Mouse (Mus musculus): ENCODE results near the gene Mrps15. TPM values are rescaled to one million over a fixed set of nuclear protein-coding genes. Genes with fewer than 3 reads are reported as not detected.

The Mrps15 gene
- 131 and 136 TPM in 2 replicates for polyA plus RNA-seq (2015; fragmentation: Nextera tagmentation; extraction: Ambion mirVana)

GRCm38 (mm10) chr4:126046851-126047585, at the start of gene Mrps15:
TSS of gene Mrps15 (plus strand) at chr4:126046925.
- Histone ChIP-seq H3K9ac (peak within 1 kb of the TSS; percentile 89), H3K4me3 (peak within 1 kb of the TSS; percentile 93), H3K4me2 (peak within 1 kb of the TSS; percentile 91), H3K9me3 (no peaks in the 10 kb centered on the region), H3K4me1 (replicated peaks) (peaks cover 15% of the 10 kb centered on the region), H3K27ac (peak within 1 kb of the TSS; percentile 89), H3K27me3 (no peaks in the 10 kb centered on the region), H3K36me3 (peaks cover 29% of the 10 kb centered on the region)
- ATAC-seq (ENCODE audit: low FRiP score), result peak; percentile 95
- WGBS, result under 1% methylated on average over 56 of the region's 56 CpGs

DNA sequence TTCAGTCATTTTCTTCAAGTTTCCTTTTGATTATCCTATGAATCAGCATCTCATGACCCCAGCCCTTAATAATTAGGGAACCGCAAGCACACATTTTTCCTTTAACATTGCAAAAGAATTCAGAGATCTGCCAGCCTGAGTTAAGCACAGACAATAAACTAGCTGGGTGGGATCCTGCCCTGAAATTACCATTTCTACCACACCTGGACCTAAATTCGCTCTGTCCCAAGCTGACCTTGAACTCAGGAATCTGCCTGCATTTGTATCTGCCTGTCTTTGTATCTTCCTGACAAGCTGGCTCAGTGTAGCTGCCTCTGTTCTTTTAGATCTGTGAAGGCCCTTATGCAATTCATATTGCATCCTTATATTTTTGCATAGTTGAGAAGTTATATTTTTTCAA, 48.9 kb upstream of the Mrps15 start:
- 91% methylated on average over 2 of the region's 2 CpGs for WGBS
- no peak for ATAC-seq (ENCODE audit: low FRiP score)
- no peak overlapping the region for H3K27ac ChIP-seq

GRCm38 (mm10) chr4:126001311-126002199, 45.2 kb upstream of the Mrps15 start:
- Histone ChIP-seq H3K4me2 (no peak overlapping the region), H3K9me3 (peaks cover 14% of the 10 kb centered on the region), H3K4me1 (replicated peaks) (no peaks in the 10 kb centered on the region), H3K27me3 (no peaks in the 10 kb centered on the region), H3K27ac (no peak overlapping the region), H3K4me3 (no peak overlapping the region), H3K36me3 (no peaks in the 10 kb centered on the region), H3K9ac (no peak overlapping the region)
- ATAC-seq (ENCODE audit: low FRiP score), result no peak
- WGBS, result 91% methylated on average over 12 of the region's 12 CpGs

More for the DNA sequence above, 48.9 kb upstream of the Mrps15 start:
- Histone ChIP-seq H3K27me3 (peaks cover 5% of the 10 kb centered on the region; the same call in 1 of the 2 replicates), H3K36me3 (no peaks in the 10 kb centered on the region), H3K4me1 (replicated peaks) (no peaks in the 10 kb centered on the region), H3K4me2 (no peak overlapping the region), H3K9me3 (peaks cover 16% of the 10 kb centered on the region), H3K9ac (no peak overlapping the region), H3K4me3 (no peak overlapping the region)

GRCm38 (mm10) chr4:126017676-126018332, 28.9 kb upstream of the Mrps15 start:
- Histone ChIP-seq H3K4me3 (no peak overlapping the region), H3K36me3 (no peaks in the 10 kb centered on the region), H3K9me3 (no peaks in the 10 kb centered on the region), H3K9ac (no peak overlapping the region), H3K4me2 (no peak overlapping the region), H3K27me3 (no peaks in the 10 kb centered on the region), H3K27ac (no peak overlapping the region), H3K4me1 (replicated peaks) (no peaks in the 10 kb centered on the region)
- 86% methylated on average over 7 of the region's 7 CpGs for WGBS
- ATAC-seq (ENCODE audit: low FRiP score), result no peak

DNA sequence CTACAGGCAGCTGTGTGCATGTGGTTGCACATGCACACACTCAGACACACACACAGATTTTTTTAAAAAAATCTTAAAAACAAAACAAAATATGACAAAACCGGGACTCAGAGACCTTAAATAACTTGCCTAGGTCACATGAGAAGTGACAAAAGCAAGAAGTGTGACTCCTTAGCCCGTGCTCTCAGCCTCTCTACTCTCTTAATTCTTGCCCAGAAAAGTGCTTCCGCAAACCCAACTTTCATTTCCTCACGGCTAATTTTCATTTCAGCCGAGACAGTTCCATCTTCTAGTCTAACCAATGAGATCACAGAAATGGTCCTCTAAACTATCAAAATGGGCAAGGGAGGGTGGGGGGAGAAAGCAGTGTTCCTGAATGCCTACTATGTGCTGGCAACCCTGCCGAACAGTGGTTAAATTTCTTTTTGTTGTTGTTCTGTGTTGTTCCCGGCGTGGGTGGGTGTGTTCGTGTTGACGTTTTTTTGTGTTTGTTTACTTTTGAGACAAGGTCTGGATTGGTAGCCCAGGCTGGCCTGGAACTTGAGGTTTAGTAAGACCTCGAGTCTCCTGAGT, 27.7 kb upstream of the Mrps15 start:
- Histone ChIP-seq H3K27me3 (no peaks in the 10 kb centered on the region), H3K4me2 (no peak overlapping the region), H3K36me3 (no peaks in the 10 kb centered on the region), H3K27ac (no peak overlapping the region), H3K9ac (no peak overlapping the region), H3K4me1 (replicated peaks) (no peaks in the 10 kb centered on the region), H3K4me3 (no peak overlapping the region), H3K9me3 (no peaks in the 10 kb centered on the region)
- 85% methylated on average over 11 of the region's 11 CpGs for WGBS
- ATAC-seq (ENCODE audit: low FRiP score), result no peak

GRCm38 (mm10) chr4:126024303-126024900, 22.3 kb upstream of the Mrps15 start, which contains the start of gene Csf3r:
TSS of gene Csf3r (plus strand) at chr4:126024550.
- no peak for ATAC-seq (ENCODE audit: low FRiP score)
- Histone ChIP-seq H3K27ac (no peak within 1 kb of the TSS), H3K4me1 (replicated peaks) (no peaks in the 10 kb centered on the region), H3K4me3 (no peak within 1 kb of the TSS), H3K9ac (no peak within 1 kb of the TSS), H3K4me2 (no peak within 1 kb of the TSS), H3K27me3 (no peaks in the 10 kb centered on the region), H3K36me3 (no peaks in the 10 kb centered on the region), H3K9me3 (no peaks in the 10 kb centered on the region)
- WGBS, result 62% methylated on average over 16 of the region's 16 CpGs

DNA sequence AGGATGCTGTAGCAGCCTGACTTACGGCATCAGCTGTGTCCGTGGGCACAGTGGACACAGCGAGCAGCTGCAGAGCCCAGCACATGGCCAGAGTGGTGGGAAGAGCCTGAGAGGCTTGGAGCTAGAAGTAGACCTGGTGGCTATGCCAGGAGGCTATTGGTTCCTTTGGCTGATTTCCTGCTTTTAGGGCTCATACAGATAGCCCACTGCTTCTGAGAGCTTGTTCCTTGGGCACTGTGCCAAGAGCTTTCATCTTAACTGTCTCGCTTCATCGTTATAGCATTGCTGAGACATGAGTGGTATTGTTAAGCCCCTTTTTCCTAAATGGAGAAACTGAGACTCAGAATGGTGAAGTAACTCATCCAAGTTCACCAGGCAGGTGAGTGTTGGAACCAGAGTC, 20.9 kb upstream of the Mrps15 start:
- Histone ChIP-seq H3K4me1 (replicated peaks) (no peaks in the 10 kb centered on the region), H3K27ac (no peak overlapping the region), H3K36me3 (no peaks in the 10 kb centered on the region), H3K4me3 (no peak overlapping the region), H3K9me3 (no peaks in the 10 kb centered on the region), H3K27me3 (no peaks in the 10 kb centered on the region; the same call in 1 of the 2 replicates), H3K9ac (no peak overlapping the region), H3K4me2 (no peak overlapping the region)
- 94% methylated on average over 5 of the region's 5 CpGs for WGBS
- no peak for ATAC-seq (ENCODE audit: low FRiP score)

GRCm38 (mm10) chr4:126027980-126028379, 18.7 kb upstream of the Mrps15 start:
- Histone ChIP-seq H3K4me3 (no peak overlapping the region), H3K4me1 (replicated peaks) (no peaks in the 10 kb centered on the region), H3K27ac (no peak overlapping the region), H3K4me2 (no peak overlapping the region), H3K9ac (no peak overlapping the region), H3K36me3 (no peaks in the 10 kb centered on the region), H3K9me3 (no peaks in the 10 kb centered on the region), H3K27me3 (no peaks in the 10 kb centered on the region; the same call in 1 of the 2 replicates)
- ATAC-seq (ENCODE audit: low FRiP score), result no peak
- WGBS, result 91% methylated on average over 3 of the region's 3 CpGs

DNA sequence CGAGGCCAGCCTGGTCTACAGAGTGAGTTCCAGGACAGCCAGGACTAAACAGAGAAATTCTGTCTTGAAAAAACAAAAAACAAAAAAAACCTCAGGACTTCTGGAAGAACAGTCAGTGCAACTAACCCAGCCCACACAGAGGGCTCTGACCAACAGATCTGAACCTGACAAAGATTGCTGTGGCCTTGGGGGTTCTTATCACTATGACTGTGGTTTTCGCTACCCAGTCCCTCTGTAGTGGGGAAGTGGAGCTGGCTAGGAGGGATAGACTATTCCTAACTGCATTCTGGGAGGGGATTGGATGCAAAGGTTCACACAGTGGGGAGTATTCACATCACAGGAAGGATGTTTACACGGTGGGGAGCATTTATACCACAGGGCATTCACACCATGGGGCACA, 17.7 kb upstream of the Mrps15 start:
- H3K4me3 ChIP-seq, result no peak overlapping the region
- H3K27me3 ChIP-seq, result no peaks in the 10 kb centered on the region; the same call in 1 of the 2 replicates
- H3K9me3 ChIP-seq, result no peaks in the 10 kb centered on the region
- no peak overlapping the region for H3K4me2 ChIP-seq
- no peaks in the 10 kb centered on the region for H3K36me3 ChIP-seq
- H3K9ac ChIP-seq, result no peak overlapping the region
- 83% methylated on average over 3 of the region's 3 CpGs for WGBS
- H3K27ac ChIP-seq, result no peak overlapping the region
- no peak for ATAC-seq (ENCODE audit: low FRiP score)
- no peaks in the 10 kb centered on the region for H3K4me1 ChIP-seq (replicated peaks)

GRCm38 (mm10) chr4:126030705-126031104, 16.0 kb upstream of the Mrps15 start:
- no peak overlapping the region for H3K9ac ChIP-seq
- WGBS, result 76% methylated on average over 5 of the region's 5 CpGs
- H3K27ac ChIP-seq, result no peak overlapping the region
- no peaks in the 10 kb centered on the region for H3K4me1 ChIP-seq (replicated peaks)
- no peak overlapping the region for H3K4me3 ChIP-seq
- H3K4me2 ChIP-seq, result no peak overlapping the region
- ATAC-seq (ENCODE audit: low FRiP score), result no peak
- no peaks in the 10 kb centered on the region for H3K9me3 ChIP-seq
- H3K27me3 ChIP-seq, result no peaks in the 10 kb centered on the region; the same call in 1 of the 2 replicates
- H3K36me3 ChIP-seq, result no peaks in the 10 kb centered on the region

GRCm38 (mm10) chr4:126035413-126035812, 11.3 kb upstream of the Mrps15 start:
- H3K27me3 ChIP-seq, result no peaks in the 10 kb centered on the region; the same call in 1 of the 2 replicates
- H3K27ac ChIP-seq, result no peak overlapping the region
- WGBS, result 82% methylated on average over 5 of the region's 5 CpGs
- H3K9ac ChIP-seq, result no peak overlapping the region
- H3K4me1 ChIP-seq (replicated peaks), result no peaks in the 10 kb centered on the region
- ATAC-seq (ENCODE audit: low FRiP score), result no peak
- no peak overlapping the region for H3K4me2 ChIP-seq
- H3K9me3 ChIP-seq, result no peaks in the 10 kb centered on the region
- H3K36me3 ChIP-seq, result no peaks in the 10 kb centered on the region
- no peak overlapping the region for H3K4me3 ChIP-seq

All from hindbrain, embryonic 13.5 days (tissue).